Mouse (Mus musculus) adrenal gland, postnatal 0 days (tissue): ENCODE results near the gene Mgme1. TPM values are rescaled to one million over a fixed set of nuclear protein-coding genes. Genes with fewer than 3 reads are reported as not detected.

Source experiments
- polyA plus RNA-seq: library from polyadenylated mRNA; unstranded; fragments of >200 nt; fragmentation: Nextera tagmentation; extraction: Ambion mirVana; gene quantifications from 2 replicates; pipeline ENCODE4 v1.2.1, GENCODE M21; 2015

Mgme1 gene
- 13.5 and 23.7 TPM in 2 replicates for polyA plus RNA-seq

DNA sequence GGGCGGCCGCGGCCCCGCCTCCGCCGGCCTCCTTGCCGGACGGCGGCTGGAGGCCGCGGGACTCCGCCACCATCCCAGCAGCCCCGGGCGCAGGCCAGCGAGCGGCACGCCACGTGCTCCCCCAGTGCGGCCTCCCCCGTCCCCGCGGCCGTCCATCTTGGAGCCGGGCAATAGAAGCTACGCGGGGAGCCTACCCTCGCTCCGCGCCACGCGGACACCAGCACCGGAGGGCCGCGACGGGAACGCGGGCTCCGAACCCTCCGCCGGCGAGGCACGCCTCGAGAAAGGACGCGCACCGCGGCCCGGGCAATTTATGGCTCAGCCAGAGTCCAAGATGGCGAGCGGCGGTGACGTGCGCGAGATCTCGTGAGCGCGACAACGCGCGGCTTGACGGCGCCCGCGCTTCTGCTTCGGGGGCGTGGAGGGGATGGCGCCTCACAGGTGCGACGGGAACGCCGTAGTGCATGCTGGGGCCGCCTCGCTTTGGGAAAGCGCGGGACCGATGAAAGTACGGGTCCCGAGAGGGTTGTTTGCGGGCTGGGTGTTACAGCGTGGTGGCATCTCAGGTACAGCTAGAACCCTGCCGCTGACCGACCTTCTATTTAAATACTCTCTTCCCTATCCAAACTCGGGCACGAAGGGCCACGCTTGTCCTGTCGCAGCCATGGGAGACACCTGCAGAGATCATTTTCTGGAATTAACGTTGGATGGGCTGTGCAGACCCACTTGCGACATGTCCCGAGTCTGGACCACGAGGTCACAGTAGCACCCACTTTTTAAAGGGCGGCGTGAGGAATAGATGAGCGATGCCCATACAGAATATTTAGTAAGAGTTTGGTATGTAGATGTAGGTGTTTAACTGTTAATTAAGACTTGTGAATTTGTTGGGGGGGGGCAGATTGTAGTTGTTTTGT lies at the start of gene Mgme1, which contains the start of gene Snx5:
Mgme1 (plus strand) TSS at position 157 of the 914 bp plus-strand sequence.
Snx5 (minus strand) TSS at position 400 of the 914 bp plus-strand sequence.

Other genes starting within 250 kb of the Mgme1 start
- not detected in 2 replicates for gene Banf2, start 237.6 kb upstream of the Mgme1 start, polyA plus RNA-seq
- 112 and 137 TPM in 2 replicates for gene Snx5, start 243 bp downstream of the Mgme1 start, polyA plus RNA-seq
- gene Ovol2, start 61.5 kb downstream of the Mgme1 start, polyA plus RNA-seq: 0.08 and 0.18 TPM in 2 replicates
- 15.0 and 19.5 TPM in 2 replicates for gene Kat14, start 98.3 kb downstream of the Mgme1 start, polyA plus RNA-seq
- 2.0 and 4.5 TPM in 2 replicates for gene Pet117, start 98.3 kb downstream of the Mgme1 start, polyA plus RNA-seq